Mouse (Mus musculus) frontal cortex, postnatal 25 days (tissue): Measurements from ENCODE around the gene Ids.
A peak's percentile ranks its signal among the peaks of the same experiment; 100 is the strongest.
"Not testable (repeated sequence)": the region's sequence is repeated elsewhere in the genome, so short reads cannot be mapped to it uniquely, and the experiment has no call there.

Experiments
- DNase-seq, 2 experiments: peaks; one replicate each; pipeline ENCODE4 v3.0.0; 2022; ENCODE audit warnings: low spot score in 2 of 2

The Ids gene

DNA sequence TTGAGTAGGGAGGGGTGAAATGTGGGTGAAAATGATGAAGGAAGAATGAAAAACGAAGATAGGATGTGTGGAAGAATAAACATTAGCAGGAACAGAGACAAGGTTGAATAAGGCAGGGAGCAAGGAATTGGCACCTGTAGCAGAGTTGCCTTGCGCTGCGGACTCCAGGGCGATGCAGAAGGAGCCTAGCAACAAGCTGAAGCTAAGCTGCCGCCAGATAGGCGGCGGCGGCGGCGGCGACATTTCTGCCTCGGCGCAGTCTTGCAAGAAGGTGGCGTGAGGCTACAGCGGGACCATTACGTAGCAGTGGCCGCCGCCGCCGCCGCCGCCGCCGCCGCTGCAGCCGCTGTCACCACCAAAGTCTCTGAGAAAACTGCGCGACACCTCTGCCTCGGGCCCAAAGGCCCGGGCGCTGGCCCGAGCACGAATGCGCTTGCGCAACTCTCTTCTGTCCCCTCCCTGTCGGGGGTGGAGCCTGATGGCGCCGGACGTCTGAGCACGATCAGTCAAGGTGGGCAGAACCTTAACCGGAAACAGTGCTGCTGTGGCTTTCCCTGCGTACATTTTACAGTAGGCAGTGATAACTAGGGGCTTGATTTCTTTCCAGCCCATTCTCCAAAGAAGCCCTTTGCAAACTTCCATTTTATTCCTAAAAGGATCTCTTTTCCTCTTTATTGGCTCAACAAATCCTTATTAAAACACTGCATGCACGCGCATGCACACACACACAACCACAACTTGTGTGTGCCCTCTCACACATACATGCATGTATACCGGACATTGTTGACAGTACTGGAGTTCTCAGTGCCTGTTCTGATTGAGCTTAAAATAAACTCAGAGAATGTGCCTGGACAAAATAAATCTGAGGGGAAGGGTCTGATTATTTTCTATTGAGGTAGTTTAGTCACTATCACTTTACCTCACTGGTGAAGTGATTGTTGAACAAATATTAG, at the start of gene Ids:
TSS of gene Ids (minus strand) at position 424 of the 953 bp plus-strand sequence.
- DNase-seq: peak; percentile 50 to 65

DNA sequence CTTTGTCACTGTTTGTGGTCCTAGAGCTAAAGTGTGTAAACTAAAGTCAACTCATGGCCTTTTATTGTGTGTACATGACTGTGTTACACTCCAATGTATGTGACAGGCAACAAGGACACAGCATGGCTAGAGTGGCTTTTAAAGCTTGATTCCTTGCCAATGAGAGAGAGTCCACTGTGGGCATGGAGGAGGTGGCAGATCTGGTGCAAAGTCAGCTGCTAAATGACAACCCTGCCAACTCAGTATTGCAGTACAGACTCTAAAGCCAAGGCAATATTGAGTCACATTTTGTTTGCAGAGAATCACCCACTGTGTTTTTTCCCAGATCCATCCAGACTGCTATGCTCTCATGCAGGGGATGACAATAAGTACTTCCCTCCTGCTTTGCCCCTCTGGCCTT, 27.8 kb upstream of the Ids start:
- not testable (repeated sequence) for DNase-seq

DNA sequence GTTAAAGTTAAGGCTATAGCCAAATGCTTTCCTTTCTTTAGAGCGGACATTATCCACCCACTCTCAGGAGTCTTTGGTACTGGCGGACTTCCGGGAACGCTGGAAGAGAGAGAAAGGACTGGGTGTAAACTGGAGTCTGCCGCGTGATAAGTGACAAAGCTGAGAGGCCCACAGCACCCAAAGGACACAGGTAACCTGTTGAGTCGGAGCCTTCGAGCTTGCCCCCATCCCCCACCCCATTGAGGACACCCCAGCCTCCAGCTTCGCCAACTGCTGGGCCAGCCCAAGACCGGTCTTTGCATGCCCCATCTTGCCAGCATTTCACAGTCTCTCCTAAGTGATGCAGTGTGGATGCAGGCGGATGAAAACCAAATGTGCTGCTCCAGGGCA, 21.1 kb upstream of the Ids start:
- DNase-seq: peak in 1 of 2 experiments; percentile 2

DNA sequence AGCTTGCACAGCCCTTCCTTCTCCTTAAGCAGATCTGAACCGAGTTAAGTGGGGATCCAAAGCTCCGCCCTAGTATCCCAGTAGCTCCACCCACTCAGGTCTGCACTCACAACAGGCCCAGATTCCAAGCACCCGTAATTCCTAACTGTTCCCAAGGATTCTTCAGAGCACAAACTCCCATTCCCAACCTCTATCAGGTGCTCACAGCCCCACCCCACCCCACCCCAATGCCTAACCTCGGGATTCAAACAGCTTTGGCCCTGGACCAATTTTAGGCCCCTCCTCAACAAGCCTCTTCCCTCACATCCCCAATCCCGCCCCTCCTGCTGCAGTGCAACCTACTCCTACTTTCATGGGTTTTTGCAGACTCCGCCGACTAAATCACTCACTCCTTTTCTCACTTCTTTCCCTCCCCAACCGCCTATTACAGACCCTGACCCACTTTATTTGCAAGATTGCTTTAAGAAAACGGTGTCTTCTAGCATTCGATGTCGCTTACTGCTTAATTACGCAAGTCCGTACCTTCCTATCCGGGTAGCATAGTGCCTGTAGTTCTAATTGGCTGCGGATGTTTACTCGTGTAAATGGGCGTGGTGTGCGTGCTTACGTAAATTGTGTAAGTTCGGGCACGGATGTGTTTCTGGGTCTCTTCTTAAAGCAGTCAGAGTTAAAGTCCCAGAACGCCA, 20.5 kb upstream of the Ids start, which contains the start of gene 1110012L19Rik:
TSS of gene 1110012L19Rik (plus strand) at position 602 of the 686 bp plus-strand sequence.
- DNase-seq: peak; percentile 29 to 59

DNA sequence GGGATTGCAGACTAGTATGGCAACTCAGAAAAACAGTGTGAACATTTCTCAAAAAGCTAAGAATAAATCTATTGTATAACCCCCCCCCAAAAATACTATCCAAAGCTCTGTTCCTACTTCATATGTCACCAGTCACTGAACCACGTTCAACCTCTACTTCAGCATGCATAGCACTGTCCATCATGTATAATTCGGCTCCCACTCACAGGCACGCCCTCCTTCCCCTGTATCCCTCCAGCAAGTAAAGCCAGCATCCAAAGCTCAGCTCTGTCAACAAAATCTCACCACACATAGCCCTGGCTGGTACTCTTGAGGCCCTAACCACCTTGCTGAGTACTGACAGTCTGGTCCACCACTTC, 20.0 kb upstream of the Ids start:
- DNase-seq: no peak

DNA sequence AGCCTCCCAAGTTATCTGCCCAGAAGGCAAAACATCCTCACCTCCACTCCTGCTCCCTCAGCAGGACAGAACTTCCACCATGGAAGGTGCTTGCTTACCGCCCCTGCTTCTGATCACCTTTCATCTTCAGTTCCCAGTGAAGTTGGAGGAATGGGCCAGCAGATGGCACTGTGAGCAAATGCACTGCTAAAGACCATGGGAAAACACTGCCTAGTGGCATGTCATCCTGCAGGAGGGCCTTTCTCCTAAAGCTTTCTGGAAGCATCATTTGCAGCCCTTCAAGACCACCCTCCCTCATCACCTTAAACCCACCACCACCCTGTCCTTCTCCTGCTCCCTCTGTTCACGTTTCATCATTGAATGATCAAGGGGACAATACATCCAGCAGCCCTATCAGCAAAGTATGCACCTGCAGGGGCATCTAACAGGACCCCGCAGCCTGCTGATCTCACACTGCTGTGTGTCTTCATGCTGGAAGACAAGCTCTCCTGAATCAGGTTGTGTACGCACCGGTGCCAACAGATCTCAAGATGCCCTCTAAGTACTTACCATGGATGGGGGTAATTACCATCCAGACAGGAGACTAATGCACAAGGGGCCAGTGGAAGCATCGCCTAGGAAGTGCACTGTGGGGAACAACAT, 9.7 kb upstream of the Ids start:
- not testable (repeated sequence) for DNase-seq

DNA sequence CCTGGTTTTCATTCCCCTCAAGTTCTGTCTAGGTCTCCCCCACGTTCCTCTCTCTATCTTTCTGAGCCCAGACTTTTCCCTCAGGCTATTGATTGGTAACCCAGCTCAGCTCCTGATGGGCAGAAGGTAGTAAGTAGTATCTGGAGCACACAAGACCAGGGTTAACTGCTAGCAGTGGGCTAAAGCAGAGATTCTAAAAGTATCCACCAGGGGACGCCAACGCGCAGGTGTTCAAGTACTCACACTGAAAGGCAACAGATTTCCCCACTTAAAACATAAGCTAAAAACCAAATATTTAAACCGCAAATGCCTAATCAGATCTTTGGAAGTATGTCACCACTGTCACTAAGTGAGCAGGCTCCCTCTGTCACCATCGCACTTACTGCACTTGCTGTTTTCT, 4.9 kb upstream of the Ids start:
- not testable (repeated sequence) for DNase-seq

DNA sequence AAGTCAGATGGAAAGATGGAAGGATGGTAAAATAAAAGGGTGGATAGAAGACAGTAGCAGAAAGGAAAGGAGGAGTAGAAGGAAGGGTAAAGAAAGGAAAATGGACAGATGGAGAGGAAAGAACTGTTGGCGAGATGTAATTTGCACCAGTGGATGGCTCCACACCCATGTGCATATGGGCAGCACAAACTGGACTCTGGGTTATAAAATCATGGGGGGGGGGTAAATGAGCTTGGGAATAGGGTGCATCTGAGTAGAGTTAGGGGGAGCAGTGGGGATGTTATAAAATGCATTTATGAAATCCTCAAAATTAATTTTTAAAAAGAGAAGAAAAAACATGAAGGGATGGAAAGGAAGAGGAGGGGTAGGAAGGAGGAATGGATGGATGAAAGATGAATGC, 682 bp downstream of the Ids start:
- DNase-seq: no peak

DNA sequence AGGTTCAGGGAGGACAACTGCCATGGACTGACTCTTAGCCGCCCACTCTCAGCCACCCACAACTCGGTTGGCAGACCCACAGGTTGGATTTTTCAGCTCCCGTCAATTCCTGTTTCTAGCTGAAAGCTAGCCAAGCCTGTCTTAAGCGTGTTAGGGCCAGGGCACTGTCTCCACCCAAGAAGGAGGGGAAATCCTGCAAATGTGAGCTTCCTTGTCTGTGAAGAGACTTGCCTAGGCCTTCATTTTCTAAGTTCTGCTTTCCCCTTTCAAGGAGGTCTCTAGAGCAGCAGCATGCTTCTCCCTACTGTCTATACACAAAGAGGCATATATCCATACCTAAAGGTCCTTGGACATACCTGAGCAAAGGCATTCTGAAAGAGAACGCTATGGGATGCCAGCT, 1.4 kb downstream of the Ids start:
- DNase-seq: peak in 1 of 2 experiments; percentile 8

DNA sequence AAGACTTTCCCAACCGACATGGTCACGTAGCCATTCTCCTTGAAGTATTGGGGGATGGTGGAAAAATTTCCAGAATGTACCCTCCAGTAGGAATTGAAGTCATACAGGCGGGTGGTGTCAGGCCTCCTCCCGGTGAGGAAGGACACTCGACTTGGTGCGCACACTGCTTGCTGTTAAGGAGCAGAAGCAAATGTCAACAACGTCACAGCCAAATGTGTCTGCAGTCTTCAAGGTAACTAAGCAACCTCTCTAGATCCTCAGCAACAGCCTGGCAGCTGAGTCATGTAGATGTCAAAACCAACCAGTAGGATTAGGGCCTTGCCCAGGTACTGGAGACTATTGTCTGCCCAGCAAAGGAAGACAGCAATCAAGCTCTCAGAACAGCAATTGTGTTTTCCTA, 1.9 kb downstream of the Ids start:
- peak in 1 of 2 experiments; percentile 5 for DNase-seq

DNA sequence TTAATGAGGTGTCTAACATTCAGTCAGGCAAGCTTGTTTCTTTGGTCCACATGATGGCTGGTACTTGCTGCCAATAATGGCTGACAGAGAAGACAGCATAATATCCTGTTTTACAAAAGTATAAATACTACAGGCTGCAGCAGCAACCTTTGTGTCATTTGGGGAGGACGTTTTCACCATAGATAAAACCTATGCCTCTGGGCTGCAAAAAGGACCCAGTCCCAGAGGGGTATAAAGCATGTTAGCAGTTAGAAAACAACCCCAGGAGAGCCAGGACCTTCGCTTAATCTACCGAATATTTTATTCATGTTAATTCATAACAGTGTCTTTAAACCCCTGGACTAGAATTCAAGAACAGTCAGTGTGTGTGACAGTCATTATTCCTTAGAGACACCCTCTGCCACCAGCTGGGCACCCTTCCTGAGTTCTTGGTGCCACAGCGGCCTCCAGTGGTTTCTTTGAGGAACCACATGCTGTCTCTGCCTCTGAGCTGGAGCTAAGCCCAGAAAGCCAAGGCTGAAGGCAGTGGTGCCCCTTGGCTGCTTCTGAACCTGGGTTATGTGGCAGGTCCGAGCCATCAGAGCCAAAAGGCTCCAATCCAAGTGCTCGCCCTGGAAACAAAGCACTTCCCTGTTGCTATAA, 34.6 kb downstream of the Ids start:
- peak; percentile 15 to 59 for DNase-seq

DNA sequence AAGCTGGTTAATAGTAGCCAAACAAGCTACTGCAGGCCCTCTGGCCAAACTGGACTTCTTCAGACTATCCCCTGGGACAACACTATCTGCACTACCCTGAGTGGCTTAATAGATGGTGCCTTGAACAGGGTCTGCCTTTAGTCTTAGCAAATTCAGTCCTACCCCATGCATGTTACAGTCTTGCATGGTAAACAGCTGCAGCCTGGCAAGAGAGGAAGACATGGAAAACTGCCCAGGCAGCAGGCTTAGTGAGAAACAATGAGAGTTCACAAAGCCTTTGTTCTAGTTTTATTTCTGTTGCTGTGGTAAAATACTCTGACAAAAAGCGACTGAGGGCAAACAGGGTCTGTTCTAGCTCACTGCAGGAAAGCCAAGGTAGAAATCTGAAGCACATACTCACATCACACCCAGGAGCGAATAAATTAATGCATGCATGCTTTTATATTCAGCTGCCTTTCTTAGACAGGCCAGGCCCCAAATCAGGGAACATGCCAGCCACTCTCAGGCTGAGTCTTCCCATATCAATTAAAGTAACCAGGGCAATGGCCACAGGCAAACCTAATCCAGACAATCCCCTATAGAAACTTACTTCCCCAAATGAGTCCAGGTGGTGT, 36.2 kb downstream of the Ids start:
- DNase-seq: no peak

DNA sequence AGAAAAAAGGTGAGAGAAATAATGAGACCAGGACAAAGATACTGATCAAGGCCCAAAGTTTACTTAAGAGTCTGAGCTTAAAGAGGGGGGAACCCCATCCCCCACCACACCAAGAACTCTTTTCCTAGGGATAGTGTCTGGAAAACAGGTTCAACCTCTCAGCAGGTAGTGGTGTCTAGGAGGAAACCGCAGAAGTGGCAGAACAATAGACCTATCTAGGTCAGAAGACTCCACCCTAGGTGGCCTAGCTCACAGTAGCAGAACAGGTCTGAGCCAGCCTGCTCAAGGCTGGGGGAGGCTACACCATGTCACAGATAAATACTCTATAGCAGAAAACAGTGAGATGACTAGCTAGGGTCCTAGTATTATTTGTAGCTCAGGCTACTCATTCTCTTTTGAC, 37.2 kb downstream of the Ids start:
- DNase-seq: no peak

DNA sequence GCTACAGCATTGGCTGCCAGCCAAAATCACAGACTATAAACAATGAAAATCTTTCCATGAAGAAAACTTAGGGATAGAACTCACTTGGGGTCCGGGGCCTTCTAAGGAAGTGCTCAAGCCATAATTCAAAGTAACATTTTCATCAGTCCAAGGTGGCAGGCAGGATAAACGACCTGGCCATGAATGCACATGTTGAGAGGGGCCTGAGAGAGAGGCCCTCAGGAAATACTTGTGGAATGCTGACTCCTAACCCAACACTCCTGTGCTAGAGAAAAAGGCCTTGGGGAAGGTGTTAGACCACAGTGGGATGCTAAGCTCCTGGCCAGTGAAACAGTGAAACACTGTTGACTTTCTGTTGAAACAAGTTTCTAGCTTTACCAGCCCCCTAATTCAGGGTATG, 45.6 kb downstream of the Ids start:
- DNase-seq: no peak

DNA sequence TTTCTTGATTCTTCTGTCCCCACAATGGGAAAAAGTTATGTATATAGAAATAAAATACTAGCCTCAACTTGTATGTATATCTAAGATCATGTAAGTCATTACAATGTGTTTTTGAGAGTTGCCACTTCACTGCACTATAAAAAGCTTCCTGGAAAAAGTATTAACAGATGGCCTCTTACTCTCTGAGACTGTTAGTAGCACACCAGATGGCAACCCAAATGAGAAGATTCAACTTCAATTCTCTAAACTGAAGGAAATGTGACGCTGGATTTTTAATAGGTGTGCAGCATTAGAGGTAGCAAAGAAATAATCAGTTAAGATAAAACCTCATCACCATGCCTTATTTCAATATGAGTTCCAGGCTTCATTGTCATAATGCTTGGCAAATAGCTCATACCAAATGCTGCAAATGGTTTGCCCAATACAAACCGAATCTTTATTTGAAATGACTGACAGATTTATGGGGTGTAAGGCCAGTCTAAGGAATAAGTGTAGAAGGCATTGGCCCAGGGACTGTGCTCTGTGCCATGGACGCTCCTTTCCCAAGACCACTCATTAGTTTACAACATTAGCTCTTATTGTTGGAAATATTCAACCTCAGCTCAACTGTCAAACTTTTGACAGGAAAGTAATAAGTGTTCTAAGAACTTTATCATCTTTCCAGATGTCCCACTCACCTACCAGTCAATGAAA, 49.8 kb downstream of the Ids start:
- no peak for DNase-seq
